In the genomic region with DNA sequence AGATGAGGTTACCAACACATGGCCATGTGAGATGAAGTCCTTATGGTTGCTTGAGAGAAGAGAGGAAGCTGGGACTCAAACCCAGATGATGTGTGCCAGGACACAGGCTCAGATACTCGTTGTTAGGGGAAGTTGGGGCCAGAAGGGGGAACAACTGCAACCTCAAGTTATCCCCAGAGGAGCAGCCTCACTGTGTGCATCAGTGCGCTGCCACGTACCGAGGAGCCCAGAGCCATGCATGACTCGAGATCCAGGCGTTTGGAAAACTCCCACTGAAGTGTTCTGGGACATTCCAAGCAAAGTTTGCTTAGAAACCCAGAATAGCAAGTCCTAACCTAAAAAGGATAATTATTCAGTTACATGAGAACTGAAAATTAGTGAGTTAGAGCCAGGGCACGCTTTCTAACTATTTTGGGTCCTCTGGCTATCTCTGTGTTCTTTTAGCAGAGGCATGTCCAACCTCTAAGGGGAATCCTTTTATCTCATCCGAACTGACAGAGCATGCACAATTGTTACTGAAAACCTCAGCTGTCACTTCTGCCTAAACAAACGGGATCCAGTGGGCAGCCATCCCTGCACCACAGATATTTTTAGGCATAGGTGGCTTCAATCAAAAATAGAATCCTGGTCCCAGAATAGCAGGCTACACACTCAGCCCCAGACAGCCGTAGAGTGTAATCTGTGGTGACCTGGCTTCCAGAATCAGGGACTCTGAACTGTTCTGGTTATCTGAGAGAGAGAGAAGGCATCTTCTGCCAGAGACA, we compare ENCODE assay signal across 8 mouse cellular contexts. TPM values are rescaled to one million over a fixed set of nuclear protein-coding genes. Genes with fewer than 3 reads are reported as not detected.
DNase-seq lines count a peak whose midpoint lies in the region; ATAC-seq and TF ChIP-seq lines count a peak whose summit lies in the region.
"Had no signal": no experiment of that assay in that cellular context is flagged by ENCODE, and none has a peak within 500 bp of the region (broad histone marks: within the 10 kb centered on the region; RNA-seq: fewer than 3 reads in every experiment).

No protein-coding gene starts in this region.

- H3K4me1 ChIP-seq in lung, embryonic 16.5 days (replicated peaks; ENCODE audit: control insufficient read depth, insufficient read depth, low read length): 0 out of 2 replicates have a peak, but pooled peaks cover under 1% of the 10 kb centered on the region
- peaks cover 11% of the 10 kb centered on the region for H3K4me1 ChIP-seq in embryonic fibroblast, embryonic 13.5 days (ENCODE audit: control insufficient read depth, insufficient read depth, low read length)
- H3K4me1 ChIP-seq in midbrain, embryonic 15.5 days: peaks cover 3% of the 10 kb centered on the region; the same call in 1 of the 2 replicates

- no peaks in the 10 kb centered on the region for H3K27me3 ChIP-seq in lung, embryonic 16.5 days (ENCODE audit: control insufficient read depth, insufficient read depth, low read depth, low read length)
- H3K27me3 ChIP-seq in splenic B cell, adult 2 months (ENCODE audit: control insufficient read depth, insufficient read depth, low read length, poor library complexity, severe bottlenecking): no peaks in the 10 kb centered on the region
- H3K27me3 ChIP-seq in midbrain, embryonic 15.5 days (replicated peaks): no peaks in the 10 kb centered on the region

- no peak for TF ChIP-seq CTCF in embryonic fibroblast, embryonic 13.5 days (IDR thresholded peaks at IDR 0.05; ENCODE audit: borderline replicate concordance, insufficient read depth, low read length)

- no peaks in the 10 kb centered on the region for H3K36me3 ChIP-seq in lung, embryonic 16.5 days (ENCODE audit: control insufficient read depth, insufficient read depth, low read length)
- no peaks in the 10 kb centered on the region for H3K36me3 ChIP-seq in splenic B cell, adult 2 months (ENCODE audit: control insufficient read depth, insufficient read depth, low read length, poor library complexity, severe bottlenecking)
- H3K36me3 ChIP-seq in midbrain, embryonic 15.5 days (replicated peaks): no peaks in the 10 kb centered on the region

- no peak for DNase-seq in lung, adult 18-20 months
- peak; percentile 58 for DNase-seq in heart, postnatal 4 days
- peak; percentile 83 for DNase-seq in splenic B cell, adult 2 months (ENCODE audit: low read depth, low spot score)
- no peak for DNase-seq in left cerebral cortex, adult 11 months (ENCODE audit: low spot score)
- DNase-seq: adrenal gland, postnatal 25 days had no signal

- no peaks in the 10 kb centered on the region for H3K9me3 ChIP-seq in lung, embryonic 16.5 days (ENCODE audit: control insufficient read depth, low read length)
- H3K9me3 ChIP-seq in midbrain, embryonic 15.5 days: no peaks in the 10 kb centered on the region

- no peak overlapping the region for H3K4me2 ChIP-seq in lung, embryonic 16.5 days (ENCODE audit: low read depth, low read length)
- H3K4me2 ChIP-seq in midbrain, embryonic 15.5 days: no peak overlapping the region

- H3K27ac ChIP-seq in lung, embryonic 16.5 days (ENCODE audit: low read length): peak overlapping the region; percentile 31; the same call in 1 of the 2 replicates
- peak overlapping the region; percentile 97 for H3K27ac ChIP-seq in embryonic fibroblast, embryonic 13.5 days (ENCODE audit: insufficient read depth, low read length)
- H3K27ac ChIP-seq in midbrain, embryonic 15.5 days: no peak overlapping the region

- TF ChIP-seq POLR2A in embryonic fibroblast, embryonic 13.5 days (IDR thresholded peaks at IDR 0.05; ENCODE audit: low read depth, low read length): no peak

- WGBS in lung, embryonic 16.5 days: 50% methylated on average over 10 of the region's 10 CpGs
- 60% methylated on average over 10 of the region's 10 CpGs for WGBS in midbrain, embryonic 15.5 days

- no peak overlapping the region for H3K9ac ChIP-seq in lung, embryonic 16.5 days (ENCODE audit: low read length)
- no peak overlapping the region for H3K9ac ChIP-seq in midbrain, embryonic 15.5 days

- no peak overlapping the region for H3K4me3 ChIP-seq in lung, embryonic 16.5 days (ENCODE audit: low read length)
- no peak overlapping the region for H3K4me3 ChIP-seq in embryonic fibroblast, embryonic 13.5 days (ENCODE audit: insufficient read depth, low read length)
- no peak overlapping the region for H3K4me3 ChIP-seq in midbrain, embryonic 15.5 days

- peak; percentile 45; the same call in 1 of the 2 replicates for ATAC-seq in lung, embryonic 16.5 days (ENCODE audit: low read depth)
- no peak for ATAC-seq in midbrain, embryonic 15.5 days (replicated peaks)

RNA-seq across cellular contexts. Expression of a gene that starts 33.4 kb away (rescaled TPM):
- 60.8 and 65.7 TPM in 2 replicates for polyA plus RNA-seq in lung, embryonic 16.5 days (2015; fragmentation: Nextera tagmentation; extraction: Ambion mirVana)
- 59.0 and 71.7 TPM in 2 replicates for polyA plus RNA-seq in embryonic fibroblast, embryonic 13.5 days (2011; ENCODE audit: insufficient read length, low read depth, missing spikeins)
- total RNA-seq in heart, postnatal 4 days (2021): 10 to 100 TPM; 49.3 to 55.0 TPM
- 58.5 and 60.4 TPM in 2 replicates for polyA plus RNA-seq in midbrain, embryonic 15.5 days (2015; fragmentation: Nextera tagmentation; extraction: Ambion mirVana)

RNA-seq across cellular contexts. Expression of a gene that starts 37.1 kb away (rescaled TPM):
- 8.6 and 9.4 TPM in 2 replicates for polyA plus RNA-seq in lung, embryonic 16.5 days (2015; fragmentation: Nextera tagmentation; extraction: Ambion mirVana)
- 5.7 and 7.6 TPM in 2 replicates for polyA plus RNA-seq in embryonic fibroblast, embryonic 13.5 days (2011; ENCODE audit: insufficient read length, low read depth, missing spikeins)
- total RNA-seq in heart, postnatal 4 days (2021): 10 to 100 TPM; 24.3 to 26.8 TPM
- polyA plus RNA-seq in midbrain, embryonic 15.5 days (2015; fragmentation: Nextera tagmentation; extraction: Ambion mirVana): 5.4 and 6.5 TPM in 2 replicates

Comparison
In these comparisons a context has a peak if more than half of its experiments do, and no peak if none do; other contexts are left out.
1. DNase-seq: peak in heart, postnatal 4 days (single experiment) and splenic B cell, adult 2 months (single experiment); none in lung, adult 18-20 months (0 of 2) and left cerebral cortex, adult 11 months (single experiment).